Mouse (Mus musculus) granulocyte monocyte progenitor cell, adult 5-6 weeks (primary cell): ENCODE results near the gene Foxj3. TPM values are rescaled to one million over a fixed set of nuclear protein-coding genes. Genes with fewer than 3 reads are reported as not detected.

Source experiments
- ATAC-seq: replicated peaks from 2 replicates; pipeline ENCODE4 v1.8.0; 2016; ENCODE audit warnings: mild to moderate bottlenecking, moderate TSS enrichment, inconsistent platforms; ENCODE audit not compliant: poor library complexity, severe bottlenecking
- total RNA-seq, 2 experiments: library from RNA; stranded (forward) in 1 of 2; stranded (reverse) in 1 of 2; fragments of 200-712, 200-1000 nt in 1 of 2; fragments of >200 nt in 1 of 2; fragmentation: Nextera tagmentation in 1 of 2; gene quantifications; 2 replicates each; pipeline ENCODE4 v1.2.3; 2014 to 2017

The Foxj3 gene
- total RNA-seq, 2 experiments from 2014 or later = 21.6 to 23.0 TPM

GRCm38 (mm10) chr4:119634908-119635660 is 98.3 kb downstream of the Foxj3 start:
- ATAC-seq = no peak

DNA sequence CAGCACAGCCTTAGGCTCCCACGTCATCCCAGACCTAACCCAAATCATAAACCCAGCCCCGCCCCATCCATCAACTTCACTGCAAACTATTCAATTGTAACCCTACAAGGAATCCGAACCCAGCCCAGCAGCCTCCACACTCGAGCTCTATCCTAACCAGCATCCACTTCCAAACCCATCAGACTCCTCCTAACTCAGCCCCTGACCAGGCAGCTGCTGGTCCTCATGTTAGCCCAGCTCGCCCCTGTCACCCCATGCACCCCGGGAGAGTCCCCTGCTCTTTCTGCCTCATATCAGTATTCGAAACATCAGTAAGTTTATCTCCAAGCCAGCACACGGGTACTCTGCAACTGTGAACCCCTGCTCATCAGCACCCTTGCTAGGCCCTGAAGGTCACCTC is 98.9 kb downstream of the Foxj3 start:
- ATAC-seq = no peak

GRCm38 (mm10) chr4:119636731-119637130 is 99.9 kb downstream of the Foxj3 start:
- no peak for ATAC-seq

DNA sequence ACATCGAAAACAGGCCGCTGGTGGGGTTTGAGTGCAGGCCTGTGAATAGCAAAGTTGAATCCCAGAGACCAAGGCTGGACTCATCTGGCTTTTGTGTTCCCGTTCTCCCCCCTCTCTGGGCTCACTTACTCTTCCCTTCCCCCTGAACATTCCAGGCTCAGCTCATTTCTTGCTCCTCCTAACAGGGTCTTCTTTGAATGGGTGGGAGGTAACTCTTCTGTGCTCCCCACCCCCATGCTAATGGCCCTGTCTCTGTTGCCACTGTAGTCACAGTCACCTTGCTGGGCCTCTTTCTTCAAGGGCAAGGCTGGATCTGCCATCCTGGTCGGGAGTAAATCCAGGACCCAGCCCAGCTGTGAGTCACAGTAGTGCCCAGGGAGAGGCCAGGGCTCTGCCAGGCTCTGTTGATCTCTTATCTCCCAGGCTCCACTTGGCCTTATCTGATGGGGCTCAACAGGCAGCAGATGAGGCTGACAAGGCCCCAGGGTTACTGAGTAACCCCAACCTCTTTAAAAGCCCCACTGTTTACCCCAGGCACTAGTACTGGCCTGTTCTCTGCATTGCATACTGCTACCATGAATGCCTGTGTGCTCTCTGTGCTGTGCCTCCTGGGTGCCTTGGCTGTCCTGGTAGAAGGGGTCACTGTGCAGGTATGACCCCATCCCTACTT is 100.5 kb downstream of the Foxj3 start, which contains the start of gene Guca2a:
Gene Guca2a (plus strand): TSS at position 529 of the 670 bp plus-strand sequence.
- no peak for ATAC-seq

DNA sequence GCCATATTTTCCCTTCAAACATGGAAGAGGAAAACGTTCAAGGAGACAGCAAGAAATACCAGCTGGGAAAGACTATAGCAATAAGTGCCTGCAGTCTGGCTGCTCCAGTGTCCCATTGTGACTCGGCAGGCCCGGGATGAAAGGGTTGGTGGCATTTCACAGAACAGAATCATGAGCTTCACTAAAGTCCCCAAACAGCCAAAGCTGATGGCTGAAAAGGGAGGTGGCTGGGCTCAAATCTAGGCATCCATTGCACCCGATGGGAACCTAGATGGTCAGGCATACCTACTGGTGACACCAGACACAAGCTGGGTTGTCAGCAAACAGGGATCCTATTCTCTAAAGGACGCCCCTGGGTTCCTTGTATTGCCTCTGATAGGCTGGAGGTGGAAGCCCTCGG is 101.1 kb downstream of the Foxj3 start:
- no peak for ATAC-seq

GRCm38 (mm10) chr4:119638656-119639055 is 101.9 kb downstream of the Foxj3 start:
- no peak for ATAC-seq

- no peak for ATAC-seq
These were observed 105.9 kb downstream of the Foxj3 start for GRCm38 (mm10) chr4:119642666-119643065.

GRCm38 (mm10) chr4:119657011-119657410 is 120.2 kb downstream of the Foxj3 start:
- ATAC-seq = no peak

GRCm38 (mm10) chr4:119658246-119658645 is 121.4 kb downstream of the Foxj3 start:
- no peak for ATAC-seq

- no peak for ATAC-seq
These were observed 121.9 kb downstream of the Foxj3 start, which contains the start of gene Guca2b for GRCm38 (mm10) chr4:119658731-119659130. TSS of gene Guca2b (minus strand) at chr4:119658954.

DNA sequence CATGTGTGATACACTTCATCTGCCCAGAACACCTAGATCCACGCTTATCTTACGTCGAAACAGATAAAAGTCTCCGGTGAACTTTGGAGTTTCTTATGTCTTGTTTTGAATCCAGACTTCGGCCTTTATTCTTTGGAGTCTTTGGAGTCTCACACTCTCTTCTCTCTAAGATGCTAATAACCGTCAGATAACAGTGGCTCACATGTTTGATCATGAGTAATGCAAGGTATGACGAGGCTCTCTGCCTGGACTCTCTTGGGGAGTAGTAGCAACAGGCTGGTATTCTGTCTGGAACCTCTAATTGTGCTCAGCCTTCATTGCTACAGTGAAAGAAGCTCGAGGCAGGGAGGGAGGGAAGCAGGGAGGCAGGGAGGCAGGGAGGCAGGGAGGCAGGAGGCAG is 123.2 kb downstream of the Foxj3 start:
- ATAC-seq = no peak

DNA sequence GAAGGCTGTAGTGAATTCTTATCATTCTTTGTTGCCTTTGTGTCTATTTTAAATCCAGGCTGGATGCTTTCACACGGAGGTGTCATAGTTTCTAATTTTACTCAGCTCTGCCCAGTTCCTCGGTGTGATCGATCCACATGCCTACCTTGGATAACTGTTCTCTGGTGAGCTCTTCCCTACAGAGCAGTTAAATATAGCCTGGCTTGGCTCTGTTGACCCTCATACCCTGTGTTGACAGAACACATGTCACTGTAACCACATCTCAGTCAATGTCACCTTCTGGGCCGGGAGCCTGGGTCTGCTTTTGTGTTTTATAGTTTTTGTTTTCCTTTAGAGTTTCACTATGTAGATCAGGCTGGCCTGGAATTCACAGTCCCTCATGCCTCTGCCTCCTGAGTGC is 125.3 kb downstream of the Foxj3 start:
- no peak for ATAC-seq

GRCm38 (mm10) chr4:119662976-119663375 is 126.2 kb downstream of the Foxj3 start:
- peak; percentile 20; the same call in 1 of the 2 replicates for ATAC-seq

DNA sequence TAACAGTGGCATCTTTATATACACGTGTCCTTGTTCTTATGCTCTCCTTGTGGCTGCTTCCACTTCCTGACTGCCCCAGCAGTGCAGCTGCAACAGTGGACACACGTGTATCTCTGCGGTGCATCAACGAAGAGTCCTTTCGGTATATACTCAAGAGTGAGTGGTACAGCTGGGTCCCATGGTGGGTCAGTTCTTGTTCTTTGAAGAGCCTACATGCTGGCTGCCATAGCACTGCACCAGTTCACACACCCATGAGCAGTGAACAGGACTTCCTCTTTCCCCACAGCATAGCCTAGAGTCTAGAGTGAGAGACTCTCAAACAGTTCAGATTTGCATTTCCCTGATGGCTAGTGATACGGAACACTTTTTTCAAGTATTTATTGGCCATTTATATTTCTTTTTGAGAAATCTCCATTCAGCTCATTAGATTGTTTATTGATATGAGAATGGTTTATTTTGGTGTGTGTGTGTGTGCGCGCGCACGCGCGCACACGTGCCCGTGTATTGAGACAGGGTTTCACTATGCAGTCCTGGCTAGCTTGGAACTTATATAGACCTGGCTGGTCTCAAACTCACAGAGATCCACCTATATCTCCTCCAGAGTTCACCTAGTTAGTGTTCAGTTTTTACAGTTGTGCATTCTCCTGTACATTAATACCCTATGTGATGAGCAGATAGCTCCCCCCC is 126.7 kb downstream of the Foxj3 start:
- peak; percentile 65 for ATAC-seq

DNA sequence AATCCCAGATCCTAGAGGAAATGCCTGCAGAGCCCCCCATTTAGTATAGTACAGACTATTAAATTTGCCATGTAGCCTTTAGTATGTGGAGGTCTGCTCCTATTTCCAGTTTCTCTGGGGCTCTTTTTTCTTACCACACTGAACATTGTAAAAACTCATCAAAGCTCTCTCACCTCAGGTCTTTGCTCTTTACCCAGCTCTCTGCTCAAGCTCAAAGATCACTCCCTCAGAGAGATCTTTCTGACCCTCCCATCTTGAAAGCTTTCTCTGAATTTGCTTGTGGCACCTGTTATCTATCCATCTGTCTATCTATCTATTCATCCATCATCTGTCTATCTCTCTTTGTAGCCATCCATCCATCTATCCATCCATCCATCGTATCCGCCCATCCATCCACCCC is 128.4 kb downstream of the Foxj3 start:
- ATAC-seq = no peak

GRCm38 (mm10) chr4:119666116-119666515 is 129.3 kb downstream of the Foxj3 start:
- ATAC-seq = no peak

DNA sequence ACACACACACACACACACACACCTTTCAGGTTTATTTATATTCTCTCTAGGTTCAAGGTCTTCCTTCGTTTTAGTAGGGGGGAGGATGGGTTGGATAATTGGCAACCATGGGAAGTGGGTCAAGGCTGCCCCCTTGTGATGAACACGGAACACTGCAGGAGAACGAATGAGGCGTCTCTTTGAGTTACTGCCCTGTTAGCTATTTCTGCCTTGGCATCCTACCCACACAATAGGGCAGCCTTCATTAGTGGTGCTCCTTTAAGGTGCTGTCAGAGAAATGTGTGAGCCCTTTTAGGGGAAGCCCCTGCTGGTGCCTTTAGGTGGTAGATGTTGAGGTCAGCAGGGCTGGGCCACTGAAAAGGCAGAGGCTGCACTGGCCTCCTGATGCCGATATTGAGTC is 130.7 kb downstream of the Foxj3 start:
- peak; percentile 67 for ATAC-seq

- no peak for ATAC-seq
These were observed 131.4 kb downstream of the Foxj3 start for GRCm38 (mm10) chr4:119668185-119668584.

DNA sequence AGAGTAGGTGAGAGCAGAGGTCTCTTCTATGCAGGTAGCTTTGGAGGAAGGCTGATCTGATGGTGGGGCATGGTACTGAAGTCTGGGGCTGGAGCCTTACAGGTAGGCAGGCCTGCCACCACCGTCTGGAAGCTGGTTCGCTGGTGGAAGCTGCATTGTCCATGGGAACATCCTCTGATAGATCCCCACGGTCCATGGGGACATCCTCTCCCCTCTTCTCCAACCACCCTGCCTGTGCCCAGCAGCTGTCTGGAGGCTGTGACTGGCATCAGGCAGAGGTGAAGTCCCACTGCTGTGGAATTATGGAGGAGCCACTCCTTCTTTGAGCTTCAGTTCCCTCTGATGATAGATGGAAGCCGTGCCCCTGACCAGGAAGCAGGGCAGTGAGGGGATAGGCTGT is 131.8 kb downstream of the Foxj3 start:
- ATAC-seq = no peak

GRCm38 (mm10) chr4:119669356-119670209 is 132.8 kb downstream of the Foxj3 start:
- ATAC-seq = peak; percentile 10; the same call in 1 of the 2 replicates
